ENCODE assay signal across 21 mouse cellular contexts in the genomic region with DNA sequence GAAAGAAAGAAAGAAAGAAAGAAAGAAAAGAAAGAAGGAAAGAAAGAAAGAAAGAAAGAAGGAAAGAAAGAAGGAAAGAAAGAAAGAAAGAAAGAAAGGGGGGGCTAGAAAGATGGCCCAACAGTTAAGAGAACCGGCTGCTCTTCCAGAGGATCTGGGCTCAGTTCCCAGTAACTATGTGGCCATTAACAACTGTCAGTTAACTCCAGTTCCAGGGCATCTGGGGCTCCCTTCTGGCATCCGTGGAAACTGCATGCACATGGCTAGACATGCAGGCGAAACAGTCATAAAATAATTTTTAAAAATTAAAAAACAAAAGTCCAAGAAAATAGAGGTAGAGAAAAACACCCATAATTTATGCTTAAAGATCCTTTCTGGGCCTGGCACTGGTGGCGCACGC.
DNase-seq lines count a peak whose midpoint lies in the region; ATAC-seq and TF ChIP-seq lines count a peak whose summit lies in the region.
"Had no signal": no experiment of that assay in that cellular context is flagged by ENCODE, and none has a peak within 500 bp of the region (broad histone marks: within the 10 kb centered on the region; RNA-seq: fewer than 3 reads in every experiment).

No protein-coding gene starts in this region.

- no peak overlapping the region for H3K4me2 ChIP-seq in forebrain, embryonic 15.5 days (replicated peaks)
- H3K4me2 ChIP-seq in forebrain, embryonic 13.5 days: no peak overlapping the region
- H3K4me2 ChIP-seq in midbrain, postnatal 0 days (ENCODE audit: low read depth, low read length, poor library complexity, severe bottlenecking): no peak overlapping the region
- no peak overlapping the region for H3K4me2 ChIP-seq in midbrain, embryonic 11.5 days
- H3K4me2 ChIP-seq: embryonic facial prominence, embryonic 15.5 days; hindbrain, embryonic 13.5 days had no signal

- H3K27me3 ChIP-seq in forebrain, embryonic 15.5 days: no peaks in the 10 kb centered on the region
- no peaks in the 10 kb centered on the region for H3K27me3 ChIP-seq in forebrain, embryonic 13.5 days
- no peaks in the 10 kb centered on the region for H3K27me3 ChIP-seq in midbrain, postnatal 0 days (ENCODE audit: insufficient read depth, low read length)
- no peaks in the 10 kb centered on the region for H3K27me3 ChIP-seq in midbrain, embryonic 11.5 days (ENCODE audit: control insufficient read depth, insufficient read depth, low read length)
- H3K27me3 ChIP-seq: embryonic facial prominence, embryonic 15.5 days; hindbrain, embryonic 13.5 days had no signal

- no peaks in the 10 kb centered on the region for H3K9me3 ChIP-seq in forebrain, embryonic 15.5 days
- no peaks in the 10 kb centered on the region for H3K9me3 ChIP-seq in forebrain, embryonic 13.5 days (replicated peaks)
- no peaks in the 10 kb centered on the region for H3K9me3 ChIP-seq in midbrain, postnatal 0 days (ENCODE audit: low read length)
- H3K9me3 ChIP-seq in midbrain, embryonic 11.5 days (ENCODE audit: control insufficient read depth, low read length): no peaks in the 10 kb centered on the region
- H3K9me3 ChIP-seq: embryonic facial prominence, embryonic 15.5 days; heart, embryonic 10.5 days; hindbrain, embryonic 13.5 days had no signal

- ATAC-seq in forebrain, embryonic 15.5 days (replicated peaks): 0 out of 2 replicates have a peak, but pooled peaks have one; percentile 53
- no peak; the same call in 1 of the 2 replicates for ATAC-seq in forebrain, embryonic 13.5 days
- ATAC-seq in midbrain, postnatal 0 days (ENCODE audit: low FRiP score): no peak
- no peak for ATAC-seq in midbrain, embryonic 11.5 days (ENCODE audit: low FRiP score)
- ATAC-seq: hindbrain, postnatal 0 days had no signal

- no peak overlapping the region for H3K4me3 ChIP-seq in forebrain, embryonic 15.5 days
- H3K4me3 ChIP-seq in forebrain, embryonic 13.5 days: no peak overlapping the region
- no peak overlapping the region for H3K4me3 ChIP-seq in midbrain, postnatal 0 days (ENCODE audit: low read depth, low read length)
- H3K4me3 ChIP-seq in midbrain, embryonic 11.5 days (ENCODE audit: low read depth, low read length): no peak overlapping the region
- H3K4me3 ChIP-seq: embryonic facial prominence, embryonic 15.5 days; erythroblast, embryonic 14.5 days; heart, embryonic 10.5 days; hindbrain, embryonic 13.5 days had no signal

- no peaks in the 10 kb centered on the region for H3K36me3 ChIP-seq in forebrain, embryonic 15.5 days
- H3K36me3 ChIP-seq in forebrain, embryonic 13.5 days (ENCODE audit: poor library complexity, severe bottlenecking): no peaks in the 10 kb centered on the region
- no peaks in the 10 kb centered on the region for H3K36me3 ChIP-seq in midbrain, postnatal 0 days (ENCODE audit: insufficient read depth, low read length)
- no peaks in the 10 kb centered on the region for H3K36me3 ChIP-seq in midbrain, embryonic 11.5 days (ENCODE audit: control insufficient read depth, insufficient read depth, low read length)
- H3K36me3 ChIP-seq: embryonic facial prominence, embryonic 15.5 days; heart, embryonic 10.5 days; hindbrain, embryonic 13.5 days had no signal

- no peak for TF ChIP-seq CTCF in midbrain, postnatal 0 days (IDR thresholded peaks at IDR 0.05)
- TF ChIP-seq CTCF in brain, embryonic 14.5 days (IDR thresholded peaks at IDR 0.05; ENCODE audit: borderline replicate concordance, extremely low read depth, insufficient read depth, insufficient read length): no peak

- H3K9ac ChIP-seq in forebrain, embryonic 15.5 days (replicated peaks): no peak overlapping the region
- no peak overlapping the region for H3K9ac ChIP-seq in forebrain, embryonic 13.5 days
- H3K9ac ChIP-seq in midbrain, postnatal 0 days (replicated peaks; ENCODE audit: low read length, poor library complexity, severe bottlenecking): no peak overlapping the region
- H3K9ac ChIP-seq in midbrain, embryonic 11.5 days (ENCODE audit: low read length): no peak overlapping the region
- H3K9ac ChIP-seq: embryonic facial prominence, embryonic 15.5 days; hindbrain, embryonic 13.5 days had no signal

- peak overlapping the region; percentile 54; the same call in 1 of the 2 replicates for H3K27ac ChIP-seq in forebrain, embryonic 15.5 days (replicated peaks)
- no peak overlapping the region for H3K27ac ChIP-seq in forebrain, embryonic 13.5 days
- no peak overlapping the region for H3K27ac ChIP-seq in midbrain, postnatal 0 days (ENCODE audit: low read depth, low read length)
- H3K27ac ChIP-seq in midbrain, embryonic 11.5 days (ENCODE audit: low read depth, low read length): no peak overlapping the region
- H3K27ac ChIP-seq: embryonic facial prominence, embryonic 15.5 days; heart, embryonic 10.5 days; hindbrain, embryonic 13.5 days; hindbrain, postnatal 0 days had no signal

- peak; percentile 13 for DNase-seq in layer of hippocampus, adult 9-11 months
- no peak for DNase-seq in layer of hippocampus, postnatal 36 days
- DNase-seq in midbrain, postnatal 0 days (ENCODE audit: low spot score): peak; percentile 24
- no peak for DNase-seq in midbrain, embryonic 11.5 days (ENCODE audit: low spot score, missing footprints)
- peak; percentile 72 for DNase-seq in brain, embryonic 14.5 days (ENCODE audit: low read depth)
- no peak for DNase-seq in thymus, adult 18-20 months
- DNase-seq: adrenal gland, postnatal 10 days; cerebellum, adult 18-20 months; cerebellum, postnatal 14 days; embryo, embryonic 11 days; gastrocnemius, postnatal 36 days; heart, adult 18-20 months; heart, postnatal 10 days; kidney, adult 11 months had no signal

- no peaks in the 10 kb centered on the region for H3K4me1 ChIP-seq in forebrain, embryonic 15.5 days
- no peaks in the 10 kb centered on the region for H3K4me1 ChIP-seq in forebrain, embryonic 13.5 days
- H3K4me1 ChIP-seq in midbrain, postnatal 0 days (ENCODE audit: insufficient read depth, low read length): no peaks in the 10 kb centered on the region
- no peaks in the 10 kb centered on the region; the same call in 1 of the 2 replicates for H3K4me1 ChIP-seq in midbrain, embryonic 11.5 days (ENCODE audit: control insufficient read depth, insufficient read depth, low read length)
- H3K4me1 ChIP-seq: embryonic facial prominence, embryonic 15.5 days had no signal

- TF ChIP-seq POLR2A in brain, embryonic 14.5 days (IDR thresholded peaks at IDR 0.05; ENCODE audit: borderline replicate concordance, extremely low read depth, insufficient read depth, insufficient read length, poor library complexity, severe bottlenecking): no peak

- 79% methylated on average over 5 of the region's 5 CpGs for WGBS in forebrain, embryonic 15.5 days
- WGBS in forebrain, embryonic 13.5 days: 82% methylated on average over 5 of the region's 5 CpGs
- 91% methylated on average over 5 of the region's 5 CpGs for WGBS in midbrain, postnatal 0 days
- 86% methylated on average over 5 of the region's 5 CpGs for WGBS in midbrain, embryonic 11.5 days

Comparison
In these comparisons a context has a peak if more than half of its experiments do, and no peak if none do; other contexts are left out.
1. DNase-seq: peak in layer of hippocampus, adult 9-11 months (single experiment), midbrain, postnatal 0 days (single experiment) and brain, embryonic 14.5 days (single experiment); none in layer of hippocampus, postnatal 36 days (0 of 2), midbrain, embryonic 11.5 days (single experiment) and thymus, adult 18-20 months (0 of 2).